Mouse (Mus musculus): ENCODE results near the gene Gm5800. TPM values are rescaled to one million over a fixed set of nuclear protein-coding genes. Genes with fewer than 3 reads are reported as not detected.
"Not testable (repeated sequence)": the region's sequence is repeated elsewhere in the genome, so short reads cannot be mapped to it uniquely, and the experiment has no call there.

Gm5800 gene
- not detected in 2 replicates for polyA plus RNA-seq (2012; rRNA removed)

DNA sequence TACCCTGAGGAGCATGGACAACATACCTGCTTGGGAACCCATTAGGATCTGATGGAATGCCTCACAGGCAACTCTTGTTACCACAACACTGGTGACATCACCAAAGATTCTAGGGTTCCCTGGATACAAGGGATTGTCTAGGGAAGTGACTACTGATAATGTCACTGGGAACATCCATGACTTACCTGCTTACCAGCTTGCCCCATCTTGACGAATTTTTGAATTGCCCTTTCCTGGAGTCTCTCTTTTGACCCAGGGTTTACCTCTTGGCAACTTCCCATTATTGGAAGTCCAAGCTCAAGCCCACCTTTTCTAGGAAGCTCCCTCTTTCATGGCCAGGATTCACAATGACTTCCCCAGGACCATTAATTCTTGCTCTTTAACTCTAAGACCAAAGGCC, at the start of gene Gm5800:
Gene Gm5800 (minus strand): TSS at position 101 of the 400 bp plus-strand sequence.
- DNase-seq (ENCODE audit: extremely low spot score in 1 of 2, low spot score in 1 of 2) = no peak

DNA sequence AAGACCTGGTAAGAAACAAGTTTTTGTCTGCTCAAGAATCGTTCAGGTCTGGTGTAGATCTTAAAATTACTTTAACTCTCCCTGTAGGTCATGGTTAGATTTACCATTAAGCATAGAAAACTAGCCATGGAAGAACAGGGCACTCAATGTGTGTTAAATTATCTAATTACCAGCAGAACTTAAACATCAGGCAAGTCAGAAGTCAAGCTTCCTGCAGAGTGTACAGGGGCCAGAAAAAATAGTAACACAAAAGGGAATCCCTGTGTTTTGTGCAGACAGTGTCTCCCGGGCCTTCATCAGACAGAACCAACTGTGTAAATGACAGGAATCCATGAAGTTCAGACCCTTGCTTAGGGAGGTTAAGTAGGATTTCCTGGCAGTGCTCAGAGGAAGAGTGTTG, 39.0 kb upstream of the Gm5800 start:
- DNase-seq (ENCODE audit: extremely low spot score in 1 of 2, low spot score in 1 of 2) = no peak

DNA sequence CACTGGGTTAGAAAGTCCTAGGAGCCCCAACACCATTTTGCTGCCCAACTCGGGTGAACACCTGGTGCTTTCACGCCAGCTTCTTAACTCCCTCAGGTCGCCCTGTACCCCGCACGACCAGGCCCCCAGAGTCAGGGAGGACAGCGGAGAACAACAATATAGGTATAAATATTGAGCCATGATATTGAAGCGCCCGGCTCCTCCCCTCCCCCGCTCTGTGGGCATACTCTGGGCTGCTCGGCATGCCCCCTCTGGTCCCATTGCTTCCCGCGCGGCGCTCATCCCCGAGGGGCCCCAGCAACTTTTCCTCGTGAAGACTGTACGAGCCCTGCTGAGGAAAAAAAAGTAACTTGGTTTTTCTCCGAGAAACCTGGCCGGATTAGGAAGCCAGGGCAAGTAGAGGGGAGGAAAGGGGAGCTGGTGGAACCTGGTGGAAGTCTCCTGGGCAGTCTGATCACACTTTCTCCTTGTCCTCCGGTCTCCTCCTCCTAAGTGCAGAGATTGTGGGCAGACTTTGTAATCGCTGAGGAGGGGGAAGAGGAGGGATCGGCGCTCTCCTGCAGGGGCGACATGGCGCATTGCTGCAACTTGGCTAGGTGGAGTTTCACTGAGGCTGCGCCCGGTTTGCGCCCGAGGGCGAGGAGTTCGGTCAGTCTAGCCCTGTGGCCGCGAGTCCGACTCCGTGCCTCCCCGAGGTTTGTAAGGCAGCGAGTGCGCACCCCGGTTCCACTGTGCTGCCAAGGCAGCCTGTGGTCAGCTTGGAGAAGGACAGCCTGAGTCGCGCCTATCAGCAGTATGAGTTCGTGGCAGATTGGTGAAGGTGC, 23.6 kb upstream of the Gm5800 start:
- DNase-seq (ENCODE audit: extremely low spot score in 1 of 2, low spot score in 1 of 2) = peak in 1 of 2 experiments; percentile 1

DNA sequence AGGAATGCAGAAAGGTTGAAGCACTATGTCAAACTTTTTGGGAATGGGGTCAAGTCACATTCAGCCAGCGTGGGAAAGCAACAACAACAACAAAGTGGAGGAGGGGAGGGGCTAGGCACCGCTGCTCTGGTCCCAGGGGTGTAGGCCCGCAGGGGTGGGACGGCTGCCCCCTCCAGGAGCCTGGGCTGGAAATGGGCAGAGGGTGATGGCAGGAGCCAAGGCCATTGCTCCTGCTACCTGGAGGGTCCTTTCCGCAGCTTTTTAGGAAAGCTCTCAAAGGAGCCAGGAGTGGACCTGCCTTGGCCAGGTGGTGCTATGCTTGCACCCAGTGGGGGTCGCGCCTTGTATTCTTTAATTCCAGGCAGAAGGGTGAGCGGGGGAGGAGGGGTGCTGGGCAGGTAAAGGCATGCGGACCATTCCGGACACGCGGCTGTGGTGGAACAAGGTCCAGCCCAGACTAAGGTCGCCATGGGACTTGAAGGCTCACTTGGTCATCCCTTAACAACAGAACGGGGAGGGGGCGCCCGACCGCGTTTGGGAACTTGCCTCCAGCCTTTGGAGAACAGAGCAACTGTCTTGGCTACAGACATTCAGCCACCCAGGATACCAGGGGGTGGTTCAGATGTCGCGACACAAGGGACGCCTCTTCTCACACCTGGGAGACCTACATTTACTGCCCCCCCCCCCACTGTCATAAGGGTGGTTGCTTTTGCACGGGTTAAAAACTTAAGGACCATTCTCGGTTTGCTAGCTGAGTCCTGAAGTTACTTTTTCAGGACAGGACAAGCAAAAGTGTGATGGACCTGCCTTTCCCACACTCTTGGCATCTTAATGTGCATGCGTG, 22.4 kb upstream of the Gm5800 start:
- no peak for DNase-seq (ENCODE audit: extremely low spot score in 1 of 2, low spot score in 1 of 2)

GRCm38 (mm10) chr14:51738411-51739149, 21.6 kb upstream of the Gm5800 start:
- peak; percentile 2 to 33 for DNase-seq (ENCODE audit: extremely low spot score in 1 of 2, low spot score in 1 of 2)

GRCm38 (mm10) chr14:51737967-51738366, 21.0 kb upstream of the Gm5800 start:
- no peak for DNase-seq (ENCODE audit: extremely low spot score in 1 of 2, low spot score in 1 of 2)

GRCm38 (mm10) chr14:51695368-51695767, 21.6 kb downstream of the Gm5800 start, which contains the start of gene Gm17079:
Gm17079 (minus strand) TSS chr14:51695468.
- not testable (repeated sequence) for DNase-seq (ENCODE audit: extremely low spot score in 1 of 2, low spot score in 1 of 2)

GRCm38 (mm10) chr14:51677269-51677668, 39.7 kb downstream of the Gm5800 start:
- DNase-seq (ENCODE audit: extremely low spot score in 1 of 2, low spot score in 1 of 2) = no peak

Other genes starting within 250 kb of the Gm5800 start
- gene Gm5622, start 164.4 kb downstream of the Gm5800 start, polyA plus RNA-seq (2012; rRNA removed) = not detected in 2 replicates
- gene Gm17175, start 143.1 kb downstream of the Gm5800 start, polyA plus RNA-seq (2012; rRNA removed) = not detected in 2 replicates
- gene Gm17174, start 125.0 kb downstream of the Gm5800 start, polyA plus RNA-seq (2012; rRNA removed) = not detected in 2 replicates
- not detected in 2 replicates for gene Gm17078, start 105.9 kb downstream of the Gm5800 start, polyA plus RNA-seq (2012; rRNA removed)
- gene Gm4181, start 81.5 kb downstream of the Gm5800 start, polyA plus RNA-seq (2012; rRNA removed) = not detected in 2 replicates
- not detected in 2 replicates for gene Gm17079, start 21.7 kb downstream of the Gm5800 start, polyA plus RNA-seq (2012; rRNA removed)
- gene Ang4, start 56.4 kb upstream of the Gm5800 start, polyA plus RNA-seq (2012; rRNA removed) = not detected in 2 replicates
- gene AY358078, start 82.9 kb upstream of the Gm5800 start, polyA plus RNA-seq (2012; rRNA removed) = not detected in 2 replicates
- not detected in 2 replicates for gene Ear6, start 136.5 kb upstream of the Gm5800 start, polyA plus RNA-seq (2012; rRNA removed)
- 49.7 and 53.5 TPM in 2 replicates for gene Mettl17, start 167.7 kb upstream of the Gm5800 start, polyA plus RNA-seq (2012; rRNA removed)
- 19.7 and 20.4 TPM in 2 replicates for gene Slc39a2, start 175.7 kb upstream of the Gm5800 start, polyA plus RNA-seq (2012; rRNA removed)
- 712 and 1,011 TPM in 2 replicates for gene Ndrg2, start 197.0 kb upstream of the Gm5800 start, polyA plus RNA-seq (2012; rRNA removed)
- not detected in 2 replicates for gene Tppp2, start 201.2 kb upstream of the Gm5800 start, polyA plus RNA-seq (2012; rRNA removed)
- 0.14 and 0.17 TPM in 2 replicates for gene Rnase13, start 205.6 kb upstream of the Gm5800 start, polyA plus RNA-seq (2012; rRNA removed)

Measured in frontal cortex, adult 2 months (tissue).